Mouse (Mus musculus) lung, adult 2 months (tissue): Measurements from ENCODE around the gene Trpm5.
A peak's percentile ranks its signal among the peaks of the same experiment; 100 is the strongest.

Experiments used
- CTCF ChIP-seq: fragments of 200-500 bp; IDR thresholded peaks from 2 replicates; pipeline ENCODE4 v1.5.1; 2011; ENCODE audit warnings: mild to moderate bottlenecking, low read length, control low read depth; ENCODE audit not compliant: insufficient read depth
- POLR2A ChIP-seq: fragments of 200-500 bp; IDR thresholded peaks from 2 replicates; pipeline ENCODE4 v1.6.1; 2011; ENCODE audit warnings: low read depth, mild to moderate bottlenecking, control low read depth, low read length, borderline replicate concordance; ENCODE audit errors: extremely low read depth

GRCm38 (mm10) chr7:143087070-143087579 lies 7.3 kb downstream of the Trpm5 start:
- TF ChIP-seq CTCF (peak; percentile 44), POLR2A (no peak)
